Mouse (Mus musculus): Measurements from ENCODE around the gene Snx7.

Gene Snx7

GRCm38 (mm10) chr3:117868637-117869323, at the start of gene Snx7:
TSS of gene Snx7 (minus strand) at chr3:117868936.
- DNase-seq (ENCODE audit: low spot score in 2 of 2) = peak; percentile 1 to 2

GRCm38 (mm10) chr3:117915420-117915819, 46.7 kb upstream of the Snx7 start:
- no peak for DNase-seq (ENCODE audit: low spot score in 2 of 2)

GRCm38 (mm10) chr3:117893736-117894135, 25.0 kb upstream of the Snx7 start:
- DNase-seq (ENCODE audit: low spot score in 2 of 2) = no peak

GRCm38 (mm10) chr3:117875450-117875849, 6.7 kb upstream of the Snx7 start:
- DNase-seq (ENCODE audit: low spot score in 2 of 2) = no peak

- DNase-seq (ENCODE audit: low spot score in 2 of 2) = no peak
Measured at GRCm38 (mm10) chr3:117873209-117873863, 4.6 kb upstream of the Snx7 start.

GRCm38 (mm10) chr3:117869324-117869715, 584 bp upstream of the Snx7 start:
- DNase-seq (ENCODE audit: low spot score in 2 of 2) = no peak

- DNase-seq (ENCODE audit: low spot score in 2 of 2) = no peak
Measured at GRCm38 (mm10) chr3:117868091-117868490, 645 bp downstream of the Snx7 start.

GRCm38 (mm10) chr3:117866696-117867407, 1.9 kb downstream of the Snx7 start:
- no peak for DNase-seq (ENCODE audit: low spot score in 2 of 2)

- DNase-seq (ENCODE audit: low spot score in 2 of 2) = no peak
Measured at GRCm38 (mm10) chr3:117865621-117866020, 3.1 kb downstream of the Snx7 start.

- DNase-seq (ENCODE audit: low spot score in 2 of 2) = no peak
Measured at GRCm38 (mm10) chr3:117862951-117863350, 5.8 kb downstream of the Snx7 start.

- no peak for DNase-seq (ENCODE audit: low spot score in 2 of 2)
Measured at GRCm38 (mm10) chr3:117861977-117862434, 6.7 kb downstream of the Snx7 start.

GRCm38 (mm10) chr3:117858996-117859395, 9.7 kb downstream of the Snx7 start:
- no peak for DNase-seq (ENCODE audit: low spot score in 2 of 2)

GRCm38 (mm10) chr3:117853729-117854128, 15.0 kb downstream of the Snx7 start:
- no peak for DNase-seq (ENCODE audit: low spot score in 2 of 2)

- DNase-seq (ENCODE audit: low spot score in 2 of 2) = no peak
Measured at GRCm38 (mm10) chr3:117852054-117852361, 16.7 kb downstream of the Snx7 start.

- no peak for DNase-seq (ENCODE audit: low spot score in 2 of 2)
Measured at GRCm38 (mm10) chr3:117851278-117852053, 17.3 kb downstream of the Snx7 start.

- DNase-seq (ENCODE audit: low spot score in 2 of 2) = no peak
Measured at GRCm38 (mm10) chr3:117848866-117849265, 19.9 kb downstream of the Snx7 start.

- DNase-seq (ENCODE audit: low spot score in 2 of 2) = no peak
Measured at GRCm38 (mm10) chr3:117842658-117843057, 26.1 kb downstream of the Snx7 start.

GRCm38 (mm10) chr3:117839867-117840545, 28.7 kb downstream of the Snx7 start:
- DNase-seq (ENCODE audit: low spot score in 2 of 2) = no peak

- DNase-seq (ENCODE audit: low spot score in 2 of 2) = no peak
Measured at GRCm38 (mm10) chr3:117838020-117838419, 30.7 kb downstream of the Snx7 start.

- no peak for DNase-seq (ENCODE audit: low spot score in 2 of 2)
Measured at GRCm38 (mm10) chr3:117826486-117827200, 42.1 kb downstream of the Snx7 start.

- DNase-seq (ENCODE audit: low spot score in 2 of 2) = no peak
Measured at GRCm38 (mm10) chr3:117823218-117823617, 45.5 kb downstream of the Snx7 start.

Measured in natural killer cell, adult 2 months (primary cell).